Mouse (Mus musculus): ENCODE data around the gene Vwa5b1. TPM values are rescaled to one million over a fixed set of nuclear protein-coding genes. Genes with fewer than 3 reads are reported as not detected.

Vwa5b1 gene
- polyA plus RNA-seq (2015; fragmentation: Nextera tagmentation; extraction: Ambion mirVana), result 0.07 and 0.16 TPM in 2 replicates

GRCm38 (mm10) chr4:138635428-138636145, at the start of gene Vwa5b1:
Vwa5b1 (minus strand) TSS chr4:138635884.
- Histone ChIP-seq H3K36me3 (no peaks in the 10 kb centered on the region), H3K9ac (no peak within 1 kb of the TSS), H3K27me3 (no peaks in the 10 kb centered on the region), H3K4me1 (no peaks in the 10 kb centered on the region), H3K4me3 (no peak within 1 kb of the TSS), H3K27ac (no peak within 1 kb of the TSS), H3K9me3 (no peaks in the 10 kb centered on the region), H3K4me2 (no peak within 1 kb of the TSS)
- no peak for ATAC-seq (ENCODE audit: borderline replicate concordance, extremely low read depth, low FRiP score, low TSS enrichment)
- 14% methylated on average over 8 of the region's 8 CpGs for WGBS

- Histone ChIP-seq H3K4me2 (no peak overlapping the region), H3K27ac (no peak overlapping the region), H3K4me3 (no peak overlapping the region), H3K9ac (no peak overlapping the region), H3K9me3 (no peaks in the 10 kb centered on the region), H3K4me1 (no peaks in the 10 kb centered on the region), H3K27me3 (no peaks in the 10 kb centered on the region), H3K36me3 (no peaks in the 10 kb centered on the region)
- no peak for ATAC-seq (ENCODE audit: borderline replicate concordance, extremely low read depth, low FRiP score, low TSS enrichment)
- 64% methylated on average over 2 of the region's 2 CpGs for WGBS
Observed at GRCm38 (mm10) chr4:138682760-138683159, 47.1 kb upstream of the Vwa5b1 start.

GRCm38 (mm10) chr4:138680124-138680523, 44.4 kb upstream of the Vwa5b1 start:
- H3K27ac ChIP-seq, result no peak overlapping the region
- no peak overlapping the region for H3K4me2 ChIP-seq
- 69% methylated on average over 4 of the region's 4 CpGs for WGBS
- H3K9me3 ChIP-seq, result no peaks in the 10 kb centered on the region
- H3K4me1 ChIP-seq, result peaks cover 3% of the 10 kb centered on the region; the same call in 1 of the 2 replicates
- H3K4me3 ChIP-seq, result no peak overlapping the region
- ATAC-seq (ENCODE audit: borderline replicate concordance, extremely low read depth, low FRiP score, low TSS enrichment), result no peak
- H3K9ac ChIP-seq, result no peak overlapping the region
- H3K36me3 ChIP-seq, result no peaks in the 10 kb centered on the region
- H3K27me3 ChIP-seq, result peaks cover 6% of the 10 kb centered on the region

- Histone ChIP-seq H3K4me1 (peaks cover 3% of the 10 kb centered on the region; the same call in 1 of the 2 replicates), H3K4me3 (no peak overlapping the region), H3K36me3 (no peaks in the 10 kb centered on the region), H3K9me3 (no peaks in the 10 kb centered on the region), H3K27me3 (peaks cover 6% of the 10 kb centered on the region), H3K27ac (no peak overlapping the region), H3K4me2 (no peak overlapping the region), H3K9ac (no peak overlapping the region)
- no peak for ATAC-seq (ENCODE audit: borderline replicate concordance, extremely low read depth, low FRiP score, low TSS enrichment)
- WGBS, result 21% methylated on average over 16 of the region's 16 CpGs
Observed at GRCm38 (mm10) chr4:138677579-138677978, 41.9 kb upstream of the Vwa5b1 start.

- H3K4me1 ChIP-seq, result peaks cover 3% of the 10 kb centered on the region; the same call in 1 of the 2 replicates
- no peak overlapping the region for H3K4me2 ChIP-seq
- H3K4me3 ChIP-seq, result no peak overlapping the region
- H3K27ac ChIP-seq, result no peak overlapping the region
- no peaks in the 10 kb centered on the region for H3K9me3 ChIP-seq
- no peaks in the 10 kb centered on the region for H3K36me3 ChIP-seq
- ATAC-seq (ENCODE audit: borderline replicate concordance, extremely low read depth, low FRiP score, low TSS enrichment), result no peak
- H3K9ac ChIP-seq, result no peak overlapping the region
- WGBS, result 9% methylated on average over 16 of the region's 16 CpGs
- H3K27me3 ChIP-seq, result peaks cover 6% of the 10 kb centered on the region
Observed at GRCm38 (mm10) chr4:138676480-138676879, 40.8 kb upstream of the Vwa5b1 start.

GRCm38 (mm10) chr4:138672160-138672559, 36.5 kb upstream of the Vwa5b1 start:
- H3K4me3 ChIP-seq, result no peak overlapping the region
- WGBS, result 50% methylated on average over 4 of the region's 4 CpGs
- ATAC-seq (ENCODE audit: borderline replicate concordance, extremely low read depth, low FRiP score, low TSS enrichment), result no peak
- no peaks in the 10 kb centered on the region for H3K4me1 ChIP-seq
- H3K27ac ChIP-seq, result no peak overlapping the region
- H3K9ac ChIP-seq, result no peak overlapping the region
- H3K4me2 ChIP-seq, result no peak overlapping the region
- peaks cover 6% of the 10 kb centered on the region for H3K27me3 ChIP-seq
- no peaks in the 10 kb centered on the region for H3K36me3 ChIP-seq
- no peaks in the 10 kb centered on the region for H3K9me3 ChIP-seq

- no peak for ATAC-seq (ENCODE audit: borderline replicate concordance, extremely low read depth, low FRiP score, low TSS enrichment)
- H3K27me3 ChIP-seq, result no peaks in the 10 kb centered on the region
- WGBS, result 62% methylated on average over 11 of the region's 11 CpGs
- H3K27ac ChIP-seq, result no peak overlapping the region
- no peak overlapping the region for H3K4me3 ChIP-seq
- H3K36me3 ChIP-seq, result no peaks in the 10 kb centered on the region
- no peaks in the 10 kb centered on the region for H3K9me3 ChIP-seq
- no peaks in the 10 kb centered on the region for H3K4me1 ChIP-seq
- no peak overlapping the region for H3K4me2 ChIP-seq
- no peak overlapping the region for H3K9ac ChIP-seq
Observed at GRCm38 (mm10) chr4:138670093-138670889, 34.6 kb upstream of the Vwa5b1 start.

GRCm38 (mm10) chr4:138666521-138666920, 30.8 kb upstream of the Vwa5b1 start:
- no peak for ATAC-seq (ENCODE audit: borderline replicate concordance, extremely low read depth, low FRiP score, low TSS enrichment)
- Histone ChIP-seq H3K4me1 (no peaks in the 10 kb centered on the region), H3K9ac (no peak overlapping the region), H3K36me3 (no peaks in the 10 kb centered on the region), H3K4me2 (no peak overlapping the region), H3K27ac (no peak overlapping the region), H3K27me3 (no peaks in the 10 kb centered on the region), H3K4me3 (no peak overlapping the region), H3K9me3 (no peaks in the 10 kb centered on the region)
- WGBS, result 53% methylated on average over 10 of the region's 10 CpGs

GRCm38 (mm10) chr4:138659936-138660602, 24.4 kb upstream of the Vwa5b1 start:
- 73% methylated on average over 11 of the region's 11 CpGs for WGBS
- ATAC-seq (ENCODE audit: borderline replicate concordance, extremely low read depth, low FRiP score, low TSS enrichment), result no peak

GRCm38 (mm10) chr4:138653056-138653455, 17.4 kb upstream of the Vwa5b1 start:
- H3K36me3 ChIP-seq, result no peaks in the 10 kb centered on the region
- no peaks in the 10 kb centered on the region for H3K27me3 ChIP-seq
- no peak overlapping the region for H3K4me2 ChIP-seq
- no peaks in the 10 kb centered on the region for H3K9me3 ChIP-seq
- no peak overlapping the region for H3K9ac ChIP-seq
- no peak for ATAC-seq (ENCODE audit: borderline replicate concordance, extremely low read depth, low FRiP score, low TSS enrichment)
- no peak overlapping the region for H3K27ac ChIP-seq
- 46% methylated on average over 6 of the region's 6 CpGs for WGBS
- H3K4me3 ChIP-seq, result no peak overlapping the region
- H3K4me1 ChIP-seq, result no peaks in the 10 kb centered on the region

More at GRCm38 (mm10) chr4:138659936-138660602, 24.4 kb upstream of the Vwa5b1 start:
- Histone ChIP-seq H3K4me1 (no peaks in the 10 kb centered on the region), H3K4me2 (no peak overlapping the region), H3K36me3 (no peaks in the 10 kb centered on the region), H3K9ac (no peak overlapping the region), H3K4me3 (no peak overlapping the region), H3K27me3 (no peaks in the 10 kb centered on the region), H3K9me3 (no peaks in the 10 kb centered on the region), H3K27ac (no peak overlapping the region)

- WGBS, result 83% methylated on average over 4 of the region's 4 CpGs
Observed at GRCm38 (mm10) chr4:138651881-138652280, 16.2 kb upstream of the Vwa5b1 start.

More at GRCm38 (mm10) chr4:138651881-138652280, 16.2 kb upstream of the Vwa5b1 start:
- Histone ChIP-seq H3K27ac (no peak overlapping the region), H3K4me2 (no peak overlapping the region), H3K27me3 (no peaks in the 10 kb centered on the region), H3K9ac (no peak overlapping the region), H3K9me3 (no peaks in the 10 kb centered on the region), H3K4me1 (no peaks in the 10 kb centered on the region), H3K36me3 (no peaks in the 10 kb centered on the region), H3K4me3 (no peak overlapping the region)
- ATAC-seq (ENCODE audit: borderline replicate concordance, extremely low read depth, low FRiP score, low TSS enrichment), result no peak

Measured in lung, embryonic 15.5 days (tissue).